Mouse (Mus musculus) forebrain, embryonic 13.5 days (tissue): ENCODE results near the gene Gm20388. TPM values are rescaled to one million over a fixed set of nuclear protein-coding genes. Genes with fewer than 3 reads are reported as not detected.
"Not testable (repeated sequence)": the region's sequence is repeated elsewhere in the genome, so short reads cannot be mapped to it uniquely, and the experiment has no call there.

Experiments
- ATAC-seq: fragments of 200-750 bp; cut with Nextera tagmentation; 2 replicates; pipeline ENCODE4 v1.8.0; 2017
- H3K27ac ChIP-seq: fragments of 300-500 bp; sonication (generic); 2 replicates; pipeline ENCODE4 v1.5.1; 2015; ENCODE audit warnings: inconsistent platforms, mild to moderate bottlenecking, moderate library complexity
- H3K27me3 ChIP-seq: fragments of 300-500 bp; sonication (generic); 2 replicates; pipeline ENCODE4 v1.6.1; 2015; ENCODE audit warnings: mild to moderate bottlenecking, inconsistent platforms
- H3K36me3 ChIP-seq: fragments of 300-500 bp; sonication (generic); 2 replicates; pipeline ENCODE4 v1.6.1; 2015; ENCODE audit warnings: mild to moderate bottlenecking, inconsistent platforms; ENCODE audit not compliant: poor library complexity, severe bottlenecking
- H3K4me1 ChIP-seq: fragments of 300-500 bp; sonication (generic); 2 replicates; pipeline ENCODE4 v1.6.1; 2015; ENCODE audit warnings: inconsistent platforms
- H3K4me2 ChIP-seq: fragments of 300-500 bp; sonication (generic); 2 replicates; pipeline ENCODE4 v1.6.1; 2015; ENCODE audit warnings: inconsistent platforms, mild to moderate bottlenecking, moderate library complexity
- H3K4me3 ChIP-seq: fragments of 300-500 bp; sonication (generic); 2 replicates; pipeline ENCODE4 v1.5.1; 2015; ENCODE audit warnings: mild to moderate bottlenecking, inconsistent platforms
- H3K9ac ChIP-seq: fragments of 300-500 bp; sonication (generic); 2 replicates; pipeline ENCODE4 v1.6.1; 2015; ENCODE audit warnings: mild to moderate bottlenecking, inconsistent platforms
- H3K9me3 ChIP-seq: fragments of 300-500 bp; sonication (generic); replicated peaks from 2 replicates; pipeline ENCODE4 v1.6.1; 2016; ENCODE audit warnings: inconsistent platforms
- WGBS: fragments of 180-500 bp; shearing (Covaris S2); methylation state at CpG from one replicate; pipeline ENCODE4 v1.1.7; 2015; 5-methylcytosine and 5-hydroxymethylcytosine counted together
- polyA plus RNA-seq: library from polyadenylated mRNA; unstranded; fragments of >200 nt; fragmentation: Nextera tagmentation; extraction: Ambion mirVana; gene quantifications from 2 replicates; pipeline ENCODE4 v1.2.1, GENCODE M21; 2015

The Gm20388 gene
- polyA plus RNA-seq, 1 experiment from 2014 or later, result 5.6 TPM

DNA sequence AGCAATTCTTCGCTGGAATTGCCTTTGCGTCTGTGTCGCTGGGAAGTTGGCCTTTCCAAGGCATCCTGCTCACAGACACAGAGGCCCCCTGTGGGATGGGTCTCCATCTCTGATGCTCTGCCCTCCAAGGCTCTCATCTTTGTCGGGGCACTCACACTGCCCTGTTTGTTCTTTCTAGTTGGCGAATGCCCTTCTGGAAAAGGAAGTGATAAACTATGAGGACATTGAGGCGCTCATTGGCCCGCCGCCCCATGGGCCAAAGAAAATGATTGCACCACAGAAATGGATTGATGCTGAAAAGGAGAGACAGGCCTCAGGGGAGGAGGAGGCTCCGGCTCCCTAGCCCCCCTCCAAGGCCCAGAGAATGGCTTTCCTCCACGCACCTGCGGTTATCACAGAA lies 3186.6 kb downstream of the Gm20388 start:
- WGBS, result 91% methylated on average over 11 of the region's 11 CpGs
- Histone ChIP-seq H3K9me3 (no peaks in the 10 kb centered on the region), H3K27me3 (no peaks in the 10 kb centered on the region), H3K36me3 (peaks cover 52% of the 10 kb centered on the region), H3K4me2 (no peak overlapping the region), H3K4me3 (no peak overlapping the region), H3K4me1 (peaks cover 4% of the 10 kb centered on the region), H3K9ac (0 out of 2 replicates have a peak overlapping the region, but pooled peaks have one; percentile 23), H3K27ac (no peak overlapping the region)
- no peak for ATAC-seq

DNA sequence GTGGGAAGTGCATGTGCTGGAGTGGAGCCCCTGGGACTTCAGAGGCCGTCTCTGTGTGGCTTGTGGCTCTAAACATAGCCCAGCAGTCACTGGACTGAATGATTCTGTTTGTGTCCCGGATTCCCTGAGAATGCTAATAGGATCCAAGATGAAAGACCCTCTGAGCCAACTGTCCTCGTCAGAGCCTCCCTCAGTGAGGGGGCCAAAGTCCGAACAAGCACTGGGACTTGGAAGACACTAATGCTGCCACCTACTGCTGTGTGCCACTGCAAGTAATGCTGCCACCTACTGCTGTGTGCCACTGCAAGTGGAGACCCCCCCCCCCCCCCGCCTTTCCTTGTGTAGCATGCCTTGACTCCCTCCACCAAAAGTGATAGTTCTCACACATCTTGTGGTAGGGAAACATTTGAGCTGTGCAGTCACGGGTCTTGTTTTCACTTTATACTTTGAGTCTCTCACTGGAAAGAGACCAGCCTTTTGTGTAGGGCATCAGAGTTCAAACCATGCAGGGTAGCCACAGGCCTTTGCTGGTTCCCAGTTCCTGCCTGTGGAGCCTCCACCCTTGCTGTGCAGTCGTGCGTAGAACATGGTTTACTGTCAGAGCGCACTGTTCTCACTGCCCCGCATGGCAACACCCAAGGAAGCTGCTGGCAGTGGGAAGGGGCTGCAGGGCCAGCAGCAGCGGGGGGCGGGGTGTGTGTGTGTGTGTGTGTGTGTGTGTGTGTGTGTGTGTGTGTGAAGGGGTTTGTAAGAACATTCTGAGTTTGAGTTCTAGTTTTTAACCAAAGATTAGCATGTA lies 3187.3 kb downstream of the Gm20388 start:
- H3K4me1 ChIP-seq, result peaks cover 4% of the 10 kb centered on the region
- H3K9ac ChIP-seq, result no peak overlapping the region
- peaks cover 46% of the 10 kb centered on the region for H3K36me3 ChIP-seq
- H3K27me3 ChIP-seq, result no peaks in the 10 kb centered on the region
- H3K27ac ChIP-seq, result no peak overlapping the region
- no peak overlapping the region for H3K4me2 ChIP-seq
- 75% methylated on average over 12 of the region's 12 CpGs for WGBS
- ATAC-seq, result no peak
- no peak overlapping the region for H3K4me3 ChIP-seq
- H3K9me3 ChIP-seq, result no peaks in the 10 kb centered on the region

- Histone ChIP-seq H3K27ac (no peak overlapping the region), H3K4me2 (no peak overlapping the region), H3K27me3 (no peaks in the 10 kb centered on the region), H3K4me1 (peaks cover 18% of the 10 kb centered on the region), H3K4me3 (no peak overlapping the region), H3K36me3 (peaks cover 46% of the 10 kb centered on the region), H3K9ac (no peak overlapping the region), H3K9me3 (no peaks in the 10 kb centered on the region)
- ATAC-seq, result no peak
- 64% methylated on average over 8 of the region's 8 CpGs for WGBS
These were observed 3189.6 kb downstream of the Gm20388 start for GRCm38 (mm10) chr8:123100288-123100687.

GRCm38 (mm10) chr8:123101244-123101643 lies 3190.6 kb downstream of the Gm20388 start:
- no peak for ATAC-seq

DNA sequence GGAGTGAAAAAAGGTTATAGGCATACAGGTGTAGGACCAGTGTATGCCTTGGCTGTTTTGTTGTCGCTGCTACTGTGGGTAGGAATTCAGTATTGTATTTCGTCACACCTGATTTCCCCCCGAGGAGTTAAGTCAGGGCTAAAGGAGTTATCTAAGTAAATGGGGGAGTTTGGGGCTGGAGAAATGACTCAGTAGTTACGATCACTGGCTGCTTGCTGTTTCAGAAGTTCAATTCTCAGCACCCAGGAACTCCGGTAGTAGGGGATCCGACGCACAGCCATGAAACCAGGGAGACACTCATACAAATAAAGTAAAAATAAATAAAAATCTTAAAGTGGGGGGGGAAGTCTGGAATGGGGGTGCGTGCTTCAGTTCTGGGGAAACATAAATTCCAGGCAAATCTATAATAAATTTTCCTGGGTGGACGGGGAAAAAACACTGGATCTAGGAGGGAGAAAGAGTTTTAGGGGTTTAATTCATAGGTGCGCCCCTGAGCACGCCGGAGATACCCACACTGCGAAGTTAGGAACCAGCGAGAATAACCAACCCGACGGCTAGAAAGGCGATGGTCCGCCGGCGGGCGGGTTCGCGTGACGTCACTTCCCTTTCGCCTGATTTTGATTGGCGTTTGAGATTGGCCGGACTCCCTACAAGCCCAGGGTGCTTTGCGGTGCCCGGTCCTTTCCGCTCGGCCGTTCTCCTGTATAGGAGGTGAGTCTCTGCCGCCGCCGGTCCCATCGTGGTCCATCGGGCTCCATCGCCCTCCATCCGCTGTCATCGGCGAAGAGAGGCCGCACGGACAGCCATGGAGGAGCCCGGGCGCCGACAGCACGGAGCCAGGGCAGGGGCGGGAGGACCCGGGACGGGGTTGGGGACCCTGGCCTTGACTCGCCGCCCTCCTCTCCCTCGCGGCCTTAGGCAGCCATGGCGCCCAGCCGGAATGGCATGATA lies 3191.4 kb downstream of the Gm20388 start, which contains the start of gene Rpl13:
TSS of gene Rpl13 (plus strand) at position 616 of the 951 bp plus-strand sequence.
- WGBS, result 2% methylated on average over 56 of the region's 56 CpGs
- no peaks in the 10 kb centered on the region for H3K9me3 ChIP-seq
- peak within 1 kb of the TSS; percentile 80 for H3K4me3 ChIP-seq
- H3K4me2 ChIP-seq, result peak within 1 kb of the TSS; percentile 83
- peak within 1 kb of the TSS; percentile 99 for H3K9ac ChIP-seq
- H3K36me3 ChIP-seq, result peaks cover 44% of the 10 kb centered on the region
- ATAC-seq, result peak; percentile 97
- H3K4me1 ChIP-seq, result peaks cover 18% of the 10 kb centered on the region
- no peaks in the 10 kb centered on the region for H3K27me3 ChIP-seq
- peak within 1 kb of the TSS; percentile 93 for H3K27ac ChIP-seq

More at GRCm38 (mm10) chr8:123101244-123101643, 3190.6 kb downstream of the Gm20388 start:
- Histone ChIP-seq H3K27me3 (no peaks in the 10 kb centered on the region), H3K4me2 (peak overlapping the region; percentile 83), H3K36me3 (peaks cover 47% of the 10 kb centered on the region), H3K27ac (no peak overlapping the region), H3K9ac (no peak overlapping the region), H3K4me3 (no peak overlapping the region), H3K9me3 (no peaks in the 10 kb centered on the region), H3K4me1 (peaks cover 18% of the 10 kb centered on the region)
- WGBS, result 75% methylated on average over 4 of the region's 4 CpGs

GRCm38 (mm10) chr8:123102855-123103254 lies 3192.2 kb downstream of the Gm20388 start:
- ATAC-seq, result not testable (repeated sequence)
- under 1% methylated on average over 26 of the region's 26 CpGs for whole genome bisulfite sequencing
- H3K4me1 ChIP-seq, result peaks cover 18% of the 10 kb centered on the region

GRCm38 (mm10) chr8:123103285-123103684 lies 3192.6 kb downstream of the Gm20388 start:
- ATAC-seq, result no peak
- Histone ChIP-seq H3K36me3 (peaks cover 31% of the 10 kb centered on the region), H3K9me3 (no peaks in the 10 kb centered on the region), H3K4me3 (peak overlapping the region; percentile 80), H3K27me3 (no peaks in the 10 kb centered on the region), H3K4me2 (peak overlapping the region; percentile 83), H3K27ac (peak overlapping the region; percentile 44; the same call in 1 of the 2 replicates), H3K9ac (peak overlapping the region; percentile 99), H3K4me1 (peaks cover 18% of the 10 kb centered on the region)
- WGBS, result 20% methylated on average over 15 of the region's 15 CpGs

More at GRCm38 (mm10) chr8:123102855-123103254, 3192.2 kb downstream of the Gm20388 start:
- peaks cover 35% of the 10 kb centered on the region for H3K36me3 ChIP-seq
- peak overlapping the region; percentile 93 for H3K27ac ChIP-seq
- peak overlapping the region; percentile 80 for H3K4me3 ChIP-seq
- H3K27me3 ChIP-seq, H3K9me3 ChIP-seq: not testable (repeated sequence)
- H3K4me2 ChIP-seq, result peak overlapping the region; percentile 83
- H3K9ac ChIP-seq, result peak overlapping the region; percentile 99

- H3K4me1 ChIP-seq, result peaks cover 18% of the 10 kb centered on the region
- no peaks in the 10 kb centered on the region for H3K9me3 ChIP-seq
- H3K4me3 ChIP-seq, result peak overlapping the region; percentile 80
- 0 out of 2 replicates have a peak overlapping the region, but pooled peaks have one; percentile 33 for H3K27ac ChIP-seq
- ATAC-seq, result no peak
- peak overlapping the region; percentile 99; the same call in 1 of the 2 replicates for H3K9ac ChIP-seq
- 83% methylated on average over 6 of the region's 6 CpGs for WGBS
- peak overlapping the region; percentile 83 for H3K4me2 ChIP-seq
- peaks cover 28% of the 10 kb centered on the region for H3K36me3 ChIP-seq
- H3K27me3 ChIP-seq, result no peaks in the 10 kb centered on the region
These were observed 3193.6 kb downstream of the Gm20388 start for GRCm38 (mm10) chr8:123104046-123104767.

GRCm38 (mm10) chr8:123105553-123106326 lies 3195.1 kb downstream of the Gm20388 start:
- 70% methylated on average over 5 of the region's 5 CpGs for WGBS
- H3K27me3 ChIP-seq, result no peaks in the 10 kb centered on the region
- peaks cover 28% of the 10 kb centered on the region for H3K36me3 ChIP-seq

DNA sequence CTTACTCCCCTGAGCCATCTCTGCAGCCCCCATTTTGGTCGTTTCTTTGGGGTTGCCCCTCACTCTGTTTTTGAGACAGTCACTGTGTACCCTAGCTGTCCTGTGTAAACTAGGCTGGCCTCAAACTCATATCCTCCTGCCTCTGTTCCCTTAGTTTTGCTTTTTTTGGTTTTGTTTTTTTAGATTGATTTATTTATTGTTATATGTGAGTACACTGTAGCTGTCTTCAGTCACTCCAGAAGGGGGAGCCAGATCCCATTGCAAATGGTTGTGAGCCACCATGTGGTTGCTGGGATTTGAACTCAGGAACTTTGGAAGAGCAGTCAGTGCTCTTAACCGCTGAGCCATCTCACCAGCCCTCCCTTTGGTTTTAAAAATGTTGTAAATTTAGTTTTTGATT lies 3195.9 kb downstream of the Gm20388 start:
- no peaks in the 10 kb centered on the region for H3K9me3 ChIP-seq
- peaks cover 17% of the 10 kb centered on the region for H3K4me1 ChIP-seq
- WGBS, result 45% methylated on average over 2 of the region's 2 CpGs
- no peak overlapping the region for H3K9ac ChIP-seq
- H3K4me3 ChIP-seq, result no peak overlapping the region
- H3K27me3 ChIP-seq, result no peaks in the 10 kb centered on the region
- H3K36me3 ChIP-seq, result peaks cover 28% of the 10 kb centered on the region
- ATAC-seq, result no peak
- H3K4me2 ChIP-seq, result no peak overlapping the region
- no peak overlapping the region for H3K27ac ChIP-seq

More at GRCm38 (mm10) chr8:123105553-123106326, 3195.1 kb downstream of the Gm20388 start:
- H3K27ac ChIP-seq, result no peak overlapping the region; the same call in 1 of the 2 replicates
- H3K4me2 ChIP-seq, result no peak overlapping the region
- peaks cover 18% of the 10 kb centered on the region for H3K4me1 ChIP-seq
- H3K9ac ChIP-seq, result no peak overlapping the region
- H3K4me3 ChIP-seq, result no peak overlapping the region
- no peaks in the 10 kb centered on the region for H3K9me3 ChIP-seq
- no peak for ATAC-seq

GRCm38 (mm10) chr8:123108010-123108409 lies 3197.4 kb downstream of the Gm20388 start:
- no peak overlapping the region for H3K27ac ChIP-seq
- ATAC-seq, result no peak
- no peaks in the 10 kb centered on the region for H3K9me3 ChIP-seq

More at GRCm38 (mm10) chr8:123108010-123108409, 3197.4 kb downstream of the Gm20388 start:
- no peak overlapping the region for H3K4me2 ChIP-seq
- peaks cover 28% of the 10 kb centered on the region for H3K36me3 ChIP-seq
- WGBS, result 78% methylated on average over 1 of the region's 1 CpGs
- H3K4me1 ChIP-seq, result peaks cover 14% of the 10 kb centered on the region
- H3K4me3 ChIP-seq, result no peak overlapping the region
- no peak overlapping the region for H3K9ac ChIP-seq
- no peaks in the 10 kb centered on the region for H3K27me3 ChIP-seq
